Mouse (Mus musculus) erythroblast, embryonic 14.5 days (primary cell): Measurements from ENCODE around the gene Ppm1h.

Source experiments
- GATA1 ChIP-seq: IDR thresholded peaks from 2 replicates; pipeline ENCODE4 v1.6.1; 2012; ENCODE audit warnings: low read length, inconsistent platforms, mixed read lengths
- TAL1 ChIP-seq: IDR thresholded peaks from 3 replicates; pipeline ENCODE4 v1.6.1; 2012; ENCODE audit warnings: low read length, inconsistent platforms, mixed read lengths

DNA sequence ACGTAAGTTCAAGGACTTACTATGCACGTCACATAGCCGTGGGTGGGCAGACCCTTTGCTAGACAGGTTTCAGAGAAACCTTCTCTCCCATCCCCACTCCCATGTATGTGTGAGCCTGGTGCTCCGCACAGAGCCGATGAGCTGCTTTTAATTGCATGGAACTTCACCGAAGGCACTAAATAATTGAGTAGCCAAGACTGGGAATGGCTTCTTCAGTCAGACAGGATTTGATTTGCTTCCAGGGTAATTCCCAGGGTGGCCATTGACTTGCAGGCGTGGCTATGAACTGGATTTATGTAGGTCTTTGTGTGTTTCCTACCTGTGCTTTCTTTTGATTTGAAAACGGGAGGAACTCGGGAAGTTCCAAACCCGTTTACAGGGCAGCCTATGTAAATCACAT lies 202.9 kb downstream of the Ppm1h start:
- no peak for TF ChIP-seq GATA1
- TF ChIP-seq TAL1, result no peak
